Mouse (Mus musculus) heart, embryonic 11.5 days (tissue): ENCODE data around the gene Setd5. TPM values are rescaled to one million over a fixed set of nuclear protein-coding genes. Genes with fewer than 3 reads are reported as not detected.

ENCODE experiments used
- ATAC-seq: fragments of 200-750 bp; cut with Nextera tagmentation; replicated peaks from 2 replicates; pipeline ENCODE4 v1.8.0; 2017; ENCODE audit warnings: moderate library complexity; ENCODE audit not compliant: insufficient number of reproducible peaks, low FRiP score, low TSS enrichment
- H3K27ac ChIP-seq: fragments of 300-500 bp; sonication (generic); 2 replicates; pipeline ENCODE4 v1.5.1; 2014; ENCODE audit warnings: mild to moderate bottlenecking, low read depth, low read length
- H3K27me3 ChIP-seq: fragments of 300-500 bp; sonication (generic); 2 replicates; pipeline ENCODE4 v1.6.1; 2014; ENCODE audit warnings: mild to moderate bottlenecking, low read length, mixed read lengths; ENCODE audit not compliant: control insufficient read depth, insufficient read depth
- H3K36me3 ChIP-seq: fragments of 300-500 bp; sonication (generic); 2 replicates; pipeline ENCODE4 v1.6.1; 2014; ENCODE audit warnings: mild to moderate bottlenecking, low read length, moderate library complexity, mixed read lengths; ENCODE audit not compliant: control insufficient read depth, insufficient read depth
- H3K4me1 ChIP-seq: fragments of 300-500 bp; sonication (generic); 2 replicates; pipeline ENCODE4 v1.6.1; 2014; ENCODE audit warnings: low read length; ENCODE audit not compliant: control insufficient read depth, insufficient read depth
- H3K4me2 ChIP-seq: fragments of 300-500 bp; sonication (generic); 2 replicates; pipeline ENCODE4 v1.6.1; 2014; ENCODE audit warnings: mild to moderate bottlenecking, moderate library complexity
- H3K4me3 ChIP-seq: fragments of 300-500 bp; sonication (generic); 2 replicates; pipeline ENCODE4 v1.5.1; 2014; ENCODE audit warnings: low read depth, low read length
- H3K9ac ChIP-seq: fragments of 300-500 bp; sonication (generic); 2 replicates; pipeline ENCODE4 v1.6.1; 2014; ENCODE audit warnings: mild to moderate bottlenecking, low read depth, low read length, moderate library complexity
- H3K9me3 ChIP-seq: fragments of 300-500 bp; sonication (generic); replicated peaks from 2 replicates; pipeline ENCODE4 v1.6.1; 2016; ENCODE audit warnings: low read length; ENCODE audit not compliant: control insufficient read depth
- WGBS: fragments of 180-500 bp; shearing (Covaris S2); extraction: QIAGEN DNeasy Blood & Tissue Kit; methylation state at CpG from one replicate; pipeline ENCODE4 v1.1.7; 2014; ENCODE audit not compliant: insufficient replicate concordance; 5-methylcytosine and 5-hydroxymethylcytosine counted together
- polyA plus RNA-seq: library from polyadenylated mRNA; unstranded; fragments of >200 nt; fragmentation: Nextera tagmentation; extraction: Ambion mirVana; gene quantifications from 2 replicates; pipeline ENCODE4 v1.2.1, GENCODE M21; 2014

Setd5 gene
- polyA plus RNA-seq, 1 experiment from 2014 or later, result 86.9 TPM

- H3K9me3 ChIP-seq, result no peaks in the 10 kb centered on the region
- ATAC-seq, result no peak
- no peak overlapping the region for H3K4me3 ChIP-seq
- no peaks in the 10 kb centered on the region for H3K27me3 ChIP-seq
- H3K9ac ChIP-seq, result no peak overlapping the region
- no peaks in the 10 kb centered on the region for H3K4me1 ChIP-seq
- 88% methylated on average over 3 of the region's 3 CpGs for WGBS
- peaks cover 33% of the 10 kb centered on the region for H3K36me3 ChIP-seq
- no peak overlapping the region for H3K4me2 ChIP-seq
- H3K27ac ChIP-seq, result no peak overlapping the region
These were observed 12.0 kb upstream of the Setd5 start for GRCm38 (mm10) chr6:113065186-113065585.

DNA sequence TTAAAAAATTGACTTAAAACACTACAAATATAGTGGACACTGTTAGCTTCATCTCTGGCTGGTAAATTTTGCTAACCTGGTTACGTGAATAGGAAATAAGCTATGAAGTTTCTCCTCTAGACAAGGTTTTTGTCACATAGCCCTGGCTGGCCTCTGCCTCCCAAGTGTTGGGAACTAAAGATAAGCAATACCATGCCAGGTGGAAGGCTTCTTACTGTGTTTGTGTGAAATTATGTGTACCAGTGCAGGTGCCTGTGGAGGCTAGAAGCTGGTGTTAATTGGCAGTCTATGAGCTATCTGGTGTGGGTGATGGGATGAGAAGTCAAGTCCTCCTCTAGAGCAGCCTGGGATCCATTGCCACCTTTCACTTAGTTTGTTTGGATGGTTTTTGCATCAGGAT is 8.0 kb upstream of the Setd5 start:
- H3K4me1 ChIP-seq, result 0 out of 2 replicates have a peak, but pooled peaks cover 4% of the 10 kb centered on the region
- H3K27me3 ChIP-seq, result no peaks in the 10 kb centered on the region
- ATAC-seq, result no peak
- H3K4me2 ChIP-seq, result no peak overlapping the region
- H3K4me3 ChIP-seq, result no peak overlapping the region
- WGBS, result 91% methylated on average over 1 of the region's 1 CpGs
- no peak overlapping the region for H3K9ac ChIP-seq
- H3K27ac ChIP-seq, result no peak overlapping the region
- no peaks in the 10 kb centered on the region for H3K9me3 ChIP-seq
- H3K36me3 ChIP-seq, result peaks cover 16% of the 10 kb centered on the region

DNA sequence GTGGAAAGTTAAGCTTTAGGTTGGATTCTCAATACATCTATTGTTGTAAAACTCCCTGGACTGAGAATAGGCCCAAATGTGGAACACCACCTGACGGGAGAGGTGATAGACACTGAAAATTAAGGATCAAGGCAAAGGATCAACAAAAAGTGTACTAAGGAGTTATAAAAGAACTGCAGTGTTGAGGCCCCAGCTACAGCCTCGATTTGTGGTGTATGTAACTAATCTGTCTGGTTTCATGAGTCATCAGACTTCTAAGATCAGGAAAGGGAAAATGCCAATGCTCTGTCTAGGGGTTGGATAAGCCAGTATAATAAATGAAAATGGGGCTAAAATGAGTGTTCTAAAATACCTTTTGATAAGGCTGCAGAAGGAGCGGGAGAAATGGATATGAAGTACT is 1.9 kb upstream of the Setd5 start:
- Histone ChIP-seq H3K27ac (peak overlapping the region; percentile 100), H3K4me3 (peak overlapping the region; percentile 74), H3K9me3 (no peaks in the 10 kb centered on the region), H3K27me3 (no peaks in the 10 kb centered on the region), H3K4me1 (peaks cover 12% of the 10 kb centered on the region), H3K9ac (peak overlapping the region; percentile 96), H3K4me2 (peak overlapping the region; percentile 78), H3K36me3 (no peaks in the 10 kb centered on the region)
- no peak for ATAC-seq
- WGBS, result 17% methylated on average over 3 of the region's 3 CpGs

DNA sequence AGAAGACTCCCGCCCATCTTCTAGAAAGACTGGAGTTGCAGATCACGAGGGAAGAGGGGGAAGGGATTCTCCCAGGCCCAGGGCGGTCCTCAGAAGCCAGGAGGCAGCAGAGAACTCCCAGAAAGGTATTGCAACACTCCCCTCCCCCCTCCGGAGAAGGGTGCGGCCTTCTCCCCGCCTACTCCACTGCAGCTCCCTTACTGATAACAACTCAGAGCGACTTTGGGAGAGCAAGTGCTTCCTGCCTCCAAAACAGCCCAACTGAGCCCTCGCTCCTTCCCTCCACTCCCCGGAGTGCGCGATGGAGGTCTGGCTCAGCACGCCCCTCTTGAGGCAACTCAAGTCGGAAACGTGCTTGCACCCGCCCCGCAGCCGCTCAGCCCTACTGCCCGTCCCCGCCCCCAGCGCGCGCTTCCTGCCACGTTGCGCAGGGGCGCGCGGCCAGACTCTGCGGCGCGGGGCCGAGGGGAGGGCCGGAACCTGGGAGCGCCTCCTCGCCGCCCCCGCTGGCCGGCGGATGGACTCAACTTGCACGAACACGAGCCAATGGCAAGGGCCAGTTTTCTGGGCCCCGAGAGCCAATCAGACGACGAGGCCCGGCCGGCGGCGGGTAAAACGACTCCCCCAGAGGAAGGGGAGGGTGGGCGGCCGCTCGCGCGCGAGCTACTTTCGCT is 1.0 kb upstream of the Setd5 start:
- H3K36me3 ChIP-seq, result no peaks in the 10 kb centered on the region
- no peaks in the 10 kb centered on the region for H3K9me3 ChIP-seq
- peak overlapping the region; percentile 100 for H3K27ac ChIP-seq
- H3K9ac ChIP-seq, result peak overlapping the region; percentile 96
- under 1% methylated on average over 50 of the region's 55 CpGs for WGBS
- peaks cover 14% of the 10 kb centered on the region for H3K4me1 ChIP-seq
- peak overlapping the region; percentile 78 for H3K4me2 ChIP-seq
- H3K4me3 ChIP-seq, result peak overlapping the region; percentile 74
- no peaks in the 10 kb centered on the region for H3K27me3 ChIP-seq
- peak; percentile 86 for ATAC-seq

- Histone ChIP-seq H3K27ac (peak overlapping the region; percentile 100), H3K27me3 (no peaks in the 10 kb centered on the region), H3K9me3 (no peaks in the 10 kb centered on the region), H3K9ac (peak overlapping the region; percentile 96), H3K4me2 (peak overlapping the region; percentile 90), H3K4me1 (peaks cover 22% of the 10 kb centered on the region), H3K36me3 (no peaks in the 10 kb centered on the region), H3K4me3 (peak overlapping the region; percentile 74)
- ATAC-seq, result no peak; the same call in 1 of the 2 replicates
- 0% methylated on average over 26 of the region's 28 CpGs for WGBS
These were observed 435 bp downstream of the Setd5 start for GRCm38 (mm10) chr6:113077569-113078030.

- Histone ChIP-seq H3K4me3 (peak overlapping the region; percentile 74), H3K4me1 (peaks cover 23% of the 10 kb centered on the region), H3K9ac (peak overlapping the region; percentile 96), H3K4me2 (peak overlapping the region; percentile 90), H3K9me3 (no peaks in the 10 kb centered on the region), H3K27me3 (no peaks in the 10 kb centered on the region), H3K36me3 (no peaks in the 10 kb centered on the region), H3K27ac (peak overlapping the region; percentile 100)
- WGBS, result under 1% methylated on average over 18 of the region's 18 CpGs
- ATAC-seq, result no peak
These were observed 1.0 kb downstream of the Setd5 start for GRCm38 (mm10) chr6:113078031-113078721.

DNA sequence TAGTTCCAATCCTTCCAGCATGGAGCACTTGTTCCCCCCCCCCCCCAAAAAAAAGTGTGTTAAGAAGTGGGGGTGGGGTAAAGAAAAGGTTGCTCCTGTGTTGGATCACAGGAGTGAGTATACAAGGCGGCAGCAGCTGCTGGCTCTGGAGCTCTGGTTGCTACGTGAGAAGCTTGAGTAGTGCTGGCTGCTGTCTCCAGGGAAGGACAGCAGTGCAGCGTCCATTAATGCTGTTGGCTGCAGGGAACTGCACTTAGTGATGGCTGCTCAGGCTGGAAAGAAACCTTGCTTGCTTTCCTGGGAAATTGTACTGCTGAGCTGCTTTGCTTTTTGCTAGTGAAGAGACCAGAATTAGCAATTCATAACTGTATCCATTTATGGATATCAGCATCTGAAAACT is 2.3 kb downstream of the Setd5 start:
- Histone ChIP-seq H3K9me3 (no peaks in the 10 kb centered on the region), H3K27ac (peak overlapping the region; percentile 48; the same call in 1 of the 2 replicates), H3K4me2 (peak overlapping the region; percentile 90), H3K4me3 (peak overlapping the region; percentile 74), H3K36me3 (no peaks in the 10 kb centered on the region), H3K27me3 (no peaks in the 10 kb centered on the region), H3K4me1 (peaks cover 23% of the 10 kb centered on the region), H3K9ac (peak overlapping the region; percentile 34)
- WGBS, result 0% methylated on average over 3 of the region's 3 CpGs
- ATAC-seq, result no peak

DNA sequence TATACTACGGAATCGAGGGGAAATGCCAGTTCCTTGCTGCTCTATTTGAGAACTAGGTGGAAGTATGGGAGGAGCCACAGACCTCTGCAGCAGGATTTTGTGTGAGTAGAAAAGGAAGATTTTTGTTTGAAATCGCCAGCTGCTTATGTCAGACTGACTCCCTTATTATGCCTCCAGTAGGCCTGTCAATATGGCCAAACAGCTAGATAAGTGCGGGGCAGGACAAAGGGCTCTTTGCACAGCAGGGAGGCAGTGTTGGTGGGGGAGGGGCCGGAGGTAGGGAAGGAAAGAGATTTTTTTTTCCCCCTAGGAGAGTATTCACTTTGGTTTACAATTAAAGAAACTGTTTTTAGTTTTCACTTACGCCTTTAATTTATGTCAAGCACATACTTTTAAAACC is 5.1 kb downstream of the Setd5 start:
- Histone ChIP-seq H3K4me3 (peak overlapping the region; percentile 14; the same call in 1 of the 2 replicates), H3K9me3 (no peaks in the 10 kb centered on the region), H3K4me1 (peaks cover 22% of the 10 kb centered on the region), H3K36me3 (no peaks in the 10 kb centered on the region), H3K27me3 (no peaks in the 10 kb centered on the region), H3K27ac (no peak overlapping the region; the same call in 1 of the 2 replicates), H3K4me2 (peak overlapping the region; percentile 58), H3K9ac (no peak overlapping the region)
- WGBS, result 15% methylated on average over 6 of the region's 6 CpGs
- no peak for ATAC-seq
